Comparison of ENCODE assay signal across 8 mouse cellular contexts in the genomic region with DNA sequence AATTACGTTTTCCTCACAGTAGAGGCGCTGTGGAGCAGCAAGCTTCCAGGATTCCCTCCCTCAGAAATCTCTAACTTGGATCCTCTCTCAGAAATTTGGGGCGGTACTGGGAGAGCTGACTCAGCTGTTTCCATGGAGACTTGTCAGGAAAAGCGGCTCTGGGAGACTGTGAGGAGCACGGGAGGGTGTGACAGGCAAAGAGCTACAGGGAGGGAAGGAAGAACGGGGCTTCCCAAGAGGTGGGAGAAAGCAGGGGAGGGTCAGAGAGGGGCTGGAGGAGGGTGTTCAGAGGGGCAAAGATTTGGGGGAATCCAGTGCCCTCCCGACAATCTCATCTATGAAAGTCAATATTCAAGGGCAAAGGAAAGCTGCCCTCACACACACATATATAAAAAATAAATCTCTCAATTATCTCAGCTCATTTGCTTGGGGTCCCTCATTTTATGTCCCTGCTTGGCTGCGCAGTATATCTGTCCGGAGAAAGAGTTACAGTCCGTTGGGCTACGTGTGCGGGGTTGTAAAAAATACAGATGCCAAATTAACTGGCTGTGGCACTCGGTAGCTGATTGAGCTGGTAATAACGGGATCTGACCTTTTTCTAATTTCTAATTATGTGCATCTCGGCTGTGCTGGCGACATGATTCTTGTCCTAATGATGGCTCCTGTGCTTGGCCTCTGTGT.
DNase-seq lines count a peak whose midpoint lies in the region; ATAC-seq and TF ChIP-seq lines count a peak whose summit lies in the region.

No protein-coding gene starts in this region.

- no peaks in the 10 kb centered on the region for H3K36me3 ChIP-seq in intestine, embryonic 15.5 days
- peaks cover 11% of the 10 kb centered on the region for H3K36me3 ChIP-seq in midbrain, embryonic 13.5 days
- no peaks in the 10 kb centered on the region for H3K36me3 ChIP-seq in stomach, embryonic 15.5 days

- H3K27me3 ChIP-seq in intestine, embryonic 15.5 days (replicated peaks), result no peaks in the 10 kb centered on the region
- no peaks in the 10 kb centered on the region for H3K27me3 ChIP-seq in midbrain, embryonic 13.5 days
- H3K27me3 ChIP-seq in stomach, embryonic 15.5 days (replicated peaks), result no peaks in the 10 kb centered on the region

- no peak overlapping the region for H3K4me3 ChIP-seq in cortical plate, adult 2 months (ENCODE audit: insufficient read depth, low read length)
- no peak overlapping the region for H3K4me3 ChIP-seq in intestine, embryonic 15.5 days (replicated peaks)
- H3K4me3 ChIP-seq in midbrain, embryonic 13.5 days (replicated peaks), result no peak overlapping the region
- H3K4me3 ChIP-seq in stomach, embryonic 15.5 days (replicated peaks), result no peak overlapping the region

- TF ChIP-seq POLR2A in cortical plate, adult 2 months (IDR thresholded peaks at IDR 0.05; ENCODE audit: extremely low read depth, insufficient read depth, low read length), result peak; percentile 57; the same call in 1 of the 2 replicates

- peaks cover 7% of the 10 kb centered on the region for H3K4me1 ChIP-seq in cortical plate, adult 2 months (ENCODE audit: control insufficient read depth, insufficient read depth, low read length)
- peaks cover 5% of the 10 kb centered on the region; the same call in 1 of the 2 replicates for H3K4me1 ChIP-seq in intestine, embryonic 15.5 days (replicated peaks)
- peaks cover 30% of the 10 kb centered on the region for H3K4me1 ChIP-seq in midbrain, embryonic 13.5 days (replicated peaks)
- H3K4me1 ChIP-seq in stomach, embryonic 15.5 days, result 0 out of 2 replicates have a peak, but pooled peaks cover 3% of the 10 kb centered on the region

- DNase-seq in CD4-positive, CD25-positive, alpha-beta regulatory T cell, adult 2 months (ENCODE audit: low read depth, low spot score), result peak; percentile 7
- peak; percentile 70 for DNase-seq in gastrocnemius, postnatal 10 days
- DNase-seq in left cerebral cortex, adult 9 months (ENCODE audit: low spot score in 2 of 2), result peak; percentile 56 to 88

- TF ChIP-seq CTCF in cortical plate, adult 2 months (IDR thresholded peaks at IDR 0.05; ENCODE audit: extremely low read depth, insufficient read depth, low read length), result no peak; the same call in 1 of the 2 replicates

- no peak for ATAC-seq in CD4-positive, CD25-positive, alpha-beta regulatory T cell, adult 4 months
- peak; percentile 66 for ATAC-seq in intestine, embryonic 15.5 days
- peak; percentile 72 for ATAC-seq in midbrain, embryonic 13.5 days
- no peak; the same call in 1 of the 2 replicates for ATAC-seq in stomach, embryonic 15.5 days (ENCODE audit: insufficient read depth, low FRiP score, low read depth)

- no peak overlapping the region for H3K9ac ChIP-seq in intestine, embryonic 15.5 days
- H3K9ac ChIP-seq in midbrain, embryonic 13.5 days (replicated peaks), result peak overlapping the region; percentile 39; the same call in 1 of the 2 replicates
- H3K9ac ChIP-seq in stomach, embryonic 15.5 days, result no peak overlapping the region

- 0 out of 2 replicates have a peak overlapping the region, but pooled peaks have one; percentile 14 for H3K4me2 ChIP-seq in intestine, embryonic 15.5 days (replicated peaks)
- peak overlapping the region; percentile 29; the same call in 1 of the 2 replicates for H3K4me2 ChIP-seq in midbrain, embryonic 13.5 days (replicated peaks)
- H3K4me2 ChIP-seq in stomach, embryonic 15.5 days, result 0 out of 2 replicates have a peak overlapping the region, but pooled peaks have one; percentile 3

- 39% methylated on average over 16 of the region's 16 CpGs for WGBS in intestine, embryonic 15.5 days
- WGBS in midbrain, embryonic 13.5 days, result 40% methylated on average over 16 of the region's 16 CpGs
- 47% methylated on average over 16 of the region's 16 CpGs for WGBS in stomach, embryonic 15.5 days

- H3K27ac ChIP-seq in cortical plate, adult 2 months (ENCODE audit: insufficient read depth, low read length), result peak overlapping the region; percentile 85
- H3K27ac ChIP-seq in intestine, embryonic 15.5 days, result no peak overlapping the region
- peak overlapping the region; percentile 39; the same call in 1 of the 2 replicates for H3K27ac ChIP-seq in midbrain, embryonic 13.5 days
- H3K27ac ChIP-seq in stomach, embryonic 15.5 days, result no peak overlapping the region

- H3K9me3 ChIP-seq in intestine, embryonic 15.5 days, result no peaks in the 10 kb centered on the region
- H3K9me3 ChIP-seq in midbrain, embryonic 13.5 days, result no peaks in the 10 kb centered on the region
- no peaks in the 10 kb centered on the region for H3K9me3 ChIP-seq in stomach, embryonic 15.5 days

Comparison
In these comparisons a context has a peak if more than half of its experiments do, and no peak if none do; other contexts are left out.
1. DNase-seq: peak in every context shown above with its lines; median percentile 72 in left cerebral cortex, adult 9 months; 70 in gastrocnemius, postnatal 10 days; 7 in CD4-positive, CD25-positive, alpha-beta regulatory T cell, adult 2 months.
2. ATAC-seq: peak in intestine, embryonic 15.5 days (single experiment) and midbrain, embryonic 13.5 days (single experiment); none in CD4-positive, CD25-positive, alpha-beta regulatory T cell, adult 4 months (single experiment) and stomach, embryonic 15.5 days (single experiment).
3. H3K27ac ChIP-seq: peak in cortical plate, adult 2 months (single experiment) and midbrain, embryonic 13.5 days (single experiment); none in intestine, embryonic 15.5 days (single experiment) and stomach, embryonic 15.5 days (single experiment).
4. Peak in every context shown above with its lines, with median percentiles within 50 percentile points of each other: H3K4me2 ChIP-seq.